Mouse (Mus musculus): Measurements from ENCODE around the gene Rpl5.

Rpl5 gene

DNA sequence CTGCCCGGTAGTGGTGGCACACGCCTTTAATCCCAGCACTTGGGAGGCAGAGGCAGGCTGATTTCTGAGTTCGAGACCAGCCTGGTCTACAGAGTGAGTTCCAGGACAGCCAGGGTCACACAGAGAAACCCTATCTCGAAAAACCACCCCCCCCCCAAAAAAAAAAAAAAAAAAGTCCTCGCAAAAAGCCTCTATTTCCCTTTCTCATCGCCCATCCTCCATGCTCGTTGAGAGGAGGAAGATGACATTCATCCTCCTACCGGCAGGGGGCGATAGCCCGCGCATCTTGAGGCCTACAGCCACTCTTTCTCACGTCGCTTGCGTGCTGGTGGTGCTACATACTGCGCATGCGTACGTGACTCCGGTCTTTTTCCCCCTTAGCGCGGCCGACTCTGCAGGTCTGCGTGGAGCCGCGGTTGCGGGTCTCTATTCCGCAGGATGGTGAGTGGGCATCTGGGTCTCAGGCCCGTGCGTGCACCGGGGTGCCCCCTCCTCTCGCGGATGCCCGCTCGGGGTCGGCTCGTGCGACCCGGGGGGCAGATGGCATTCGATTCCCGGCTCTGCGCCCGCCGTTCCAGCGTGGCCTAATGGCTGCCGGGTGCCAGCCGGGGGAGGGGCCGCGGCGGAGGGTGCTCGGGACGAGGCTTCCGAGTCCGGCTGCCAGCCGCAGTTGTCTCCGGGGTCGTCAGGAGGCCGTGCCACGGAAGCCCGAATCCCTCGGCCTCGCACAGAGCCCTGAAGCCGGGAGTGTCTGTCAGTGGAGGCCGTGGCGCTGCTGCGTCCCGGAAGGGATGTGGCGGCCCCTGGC is at the start of gene Rpl5:
Rpl5 (plus strand) TSS at position 297 of the 808 bp plus-strand sequence.
- DNase-seq, result peak; percentile 98

DNA sequence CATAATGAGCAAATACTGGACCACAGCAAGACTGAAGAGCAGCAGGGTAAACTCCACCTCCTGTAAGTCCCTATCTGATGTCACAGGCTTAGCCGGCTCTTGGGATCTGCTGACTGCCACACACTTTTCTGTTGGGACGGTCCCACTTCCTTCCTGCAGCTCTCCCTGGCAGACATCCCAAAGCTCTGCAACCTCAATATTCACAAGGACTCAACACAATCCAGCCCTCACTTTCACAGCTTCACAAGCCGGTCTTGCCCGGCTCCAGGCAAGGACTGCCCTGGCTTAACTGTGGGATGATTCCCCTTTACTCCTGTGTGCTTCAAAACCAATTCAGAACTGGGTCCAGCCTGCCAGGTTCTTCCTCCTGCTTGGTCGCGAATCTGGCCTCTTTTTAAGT is 46.5 kb upstream of the Rpl5 start:
- no peak for DNase-seq

DNA sequence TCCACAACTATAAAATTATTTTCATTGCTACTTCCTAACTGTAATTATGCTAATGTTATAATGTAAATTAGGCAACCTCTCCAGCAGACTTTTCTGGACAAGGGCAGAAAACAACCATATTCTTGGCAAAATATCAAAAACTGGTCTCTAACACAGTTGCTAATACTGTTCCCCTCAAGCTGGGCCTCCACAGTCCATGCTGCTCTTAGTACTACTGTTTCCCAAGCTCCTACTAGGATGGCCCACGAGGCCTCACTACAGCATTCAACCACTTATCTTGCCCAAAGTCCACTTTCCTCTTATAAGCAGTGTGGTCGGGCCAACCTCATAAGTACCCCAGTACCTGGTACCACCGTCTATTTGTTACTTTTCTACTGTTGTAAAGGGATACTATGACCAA is 45.7 kb upstream of the Rpl5 start:
- no peak for DNase-seq

DNA sequence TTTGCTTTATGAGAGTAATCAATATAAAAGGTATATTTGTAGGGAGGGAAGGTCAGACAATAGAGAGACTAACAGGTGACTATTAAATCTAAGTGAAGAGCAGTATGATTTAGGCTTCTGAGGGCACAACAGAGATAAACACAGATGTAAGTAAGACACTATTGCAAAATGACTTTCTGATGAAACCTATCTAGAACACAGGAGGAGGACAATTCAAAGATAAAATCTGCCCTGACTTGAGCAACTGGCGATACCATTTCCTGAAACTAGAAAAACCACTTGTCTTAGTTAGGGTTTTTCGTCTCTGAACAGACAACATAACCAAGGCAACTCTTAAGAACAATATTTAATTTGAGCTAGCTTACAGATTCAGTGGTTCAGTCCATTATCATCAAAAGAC is 44.8 kb upstream of the Rpl5 start:
- DNase-seq, result no peak

DNA sequence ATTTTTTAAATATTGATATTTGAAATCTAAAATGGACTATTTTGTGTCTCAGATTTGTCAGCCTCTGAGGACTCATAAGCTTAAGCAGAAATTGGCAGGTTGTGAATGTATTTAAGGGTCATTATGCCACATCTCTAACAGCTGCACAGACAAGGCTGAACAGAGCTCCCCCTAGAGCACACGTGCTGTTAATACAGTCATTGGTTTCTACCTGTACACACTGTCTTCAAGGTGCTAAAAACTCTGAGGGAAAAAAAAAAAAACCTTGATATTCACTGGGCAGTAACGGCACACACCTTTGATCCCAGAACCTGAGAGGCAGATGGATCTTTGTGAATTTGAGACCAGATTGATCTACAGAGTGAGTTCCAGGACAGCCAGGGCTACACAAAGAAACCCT is 41.3 kb upstream of the Rpl5 start:
- no peak for DNase-seq

DNA sequence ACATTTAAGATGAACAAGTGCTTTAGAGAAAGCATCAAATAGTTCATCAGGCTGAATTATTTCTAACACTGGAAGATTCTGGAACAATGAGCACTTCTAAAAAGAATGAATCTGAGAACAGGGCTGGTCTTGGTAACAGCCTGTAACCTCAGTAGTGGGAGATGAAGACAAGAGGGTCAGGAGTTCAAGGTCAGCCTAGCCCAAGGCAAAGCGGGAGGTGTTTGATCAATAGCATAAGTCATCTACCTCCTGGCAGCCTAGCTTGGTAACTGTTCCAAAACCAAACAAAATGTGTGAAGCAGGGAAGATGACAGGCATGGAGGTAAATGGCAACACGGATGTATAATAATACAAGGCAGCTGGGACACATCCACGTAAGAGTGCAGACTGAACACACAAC is 36.3 kb upstream of the Rpl5 start:
- DNase-seq, result no peak

DNA sequence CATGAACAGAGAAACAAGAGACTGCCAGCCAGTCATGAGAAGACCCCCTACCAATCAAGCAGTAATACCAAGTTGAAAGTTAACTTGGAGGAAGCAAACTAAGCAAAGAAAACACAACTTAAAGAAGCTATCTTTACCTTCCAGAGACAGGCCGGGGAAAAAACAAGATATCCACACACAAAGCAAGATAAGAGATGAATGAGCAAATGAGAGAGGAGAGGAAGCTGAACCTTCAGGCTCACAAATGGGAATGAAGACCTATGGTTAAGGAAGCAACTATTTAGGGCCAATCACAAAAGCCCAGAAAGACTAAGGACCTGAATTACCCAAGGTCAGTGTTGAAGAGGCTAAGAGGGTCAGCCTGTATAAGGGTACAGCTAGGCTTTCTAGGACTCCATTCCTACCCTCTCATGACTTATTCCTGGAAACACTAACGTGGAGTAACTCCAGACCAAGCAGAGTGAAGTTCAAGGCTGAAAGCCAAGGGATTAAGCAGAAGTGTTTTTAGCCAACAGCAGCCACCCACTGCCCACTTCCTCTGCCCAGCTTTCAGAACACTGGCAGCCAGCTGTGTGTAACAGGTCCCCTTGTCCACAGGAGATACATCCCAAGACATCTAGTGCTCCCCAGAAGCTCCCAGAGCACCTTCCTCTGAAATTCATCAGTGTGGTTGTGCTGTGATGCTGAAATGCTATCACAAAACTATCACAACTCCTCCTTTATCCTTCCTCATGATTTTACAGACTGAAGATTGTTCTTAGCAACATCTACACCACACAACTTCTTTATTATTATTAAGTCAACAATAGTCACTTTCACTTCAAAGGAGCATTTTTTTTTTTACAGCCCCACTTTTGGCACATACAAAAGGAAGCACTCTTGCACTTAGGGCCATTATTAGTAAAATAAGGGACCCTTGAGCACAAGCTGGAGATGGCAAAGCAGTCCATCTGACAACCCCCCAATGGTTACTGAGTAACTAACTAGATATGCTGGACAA is 33.9 kb upstream of the Rpl5 start:
- DNase-seq, result no peak

DNA sequence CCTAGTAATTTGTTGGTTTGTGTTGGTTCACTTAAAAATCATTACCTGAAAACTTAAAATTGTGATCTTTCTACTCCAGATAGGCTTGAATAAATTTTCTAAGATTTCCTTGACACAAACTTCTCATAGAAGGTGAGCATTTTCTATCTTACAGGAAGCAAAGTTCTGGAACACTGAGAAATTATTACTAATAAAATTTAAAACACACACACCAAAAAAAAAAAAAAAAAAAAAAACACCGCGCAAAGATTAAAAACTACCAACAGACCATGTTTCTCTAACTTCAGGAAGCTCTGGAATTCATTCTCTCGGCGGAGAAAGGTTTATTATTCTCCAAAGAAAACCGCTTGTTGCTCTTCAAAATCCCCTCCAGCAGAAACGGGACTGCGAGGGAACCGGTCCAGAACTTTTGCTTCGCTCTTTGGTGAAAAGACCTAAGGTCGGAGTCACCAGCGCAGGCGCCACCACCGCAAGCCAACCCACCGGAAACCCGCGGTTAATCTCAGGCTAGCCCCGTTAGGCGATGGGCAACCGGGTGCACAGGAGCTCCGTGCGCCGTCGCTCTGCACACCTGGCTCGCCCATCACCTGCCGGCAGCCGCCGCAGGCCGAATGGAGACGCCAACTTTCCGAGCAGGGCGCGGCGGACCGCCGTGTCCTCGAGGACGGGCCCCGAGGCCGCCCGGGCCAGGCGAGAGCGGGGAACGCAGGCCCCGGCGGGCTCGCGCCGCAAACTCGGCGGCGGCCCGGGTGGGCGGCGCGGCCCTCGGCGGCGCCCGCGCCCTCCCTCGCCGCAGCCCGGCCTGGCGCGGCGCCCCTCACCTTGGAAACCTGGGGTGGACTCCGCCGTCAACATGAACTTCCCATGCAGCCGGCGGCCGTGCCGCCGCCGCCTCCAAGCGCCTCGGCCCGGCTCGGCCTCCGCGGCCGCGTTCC is 32.1 kb upstream of the Rpl5 start:
- DNase-seq, result peak; percentile 57

DNA sequence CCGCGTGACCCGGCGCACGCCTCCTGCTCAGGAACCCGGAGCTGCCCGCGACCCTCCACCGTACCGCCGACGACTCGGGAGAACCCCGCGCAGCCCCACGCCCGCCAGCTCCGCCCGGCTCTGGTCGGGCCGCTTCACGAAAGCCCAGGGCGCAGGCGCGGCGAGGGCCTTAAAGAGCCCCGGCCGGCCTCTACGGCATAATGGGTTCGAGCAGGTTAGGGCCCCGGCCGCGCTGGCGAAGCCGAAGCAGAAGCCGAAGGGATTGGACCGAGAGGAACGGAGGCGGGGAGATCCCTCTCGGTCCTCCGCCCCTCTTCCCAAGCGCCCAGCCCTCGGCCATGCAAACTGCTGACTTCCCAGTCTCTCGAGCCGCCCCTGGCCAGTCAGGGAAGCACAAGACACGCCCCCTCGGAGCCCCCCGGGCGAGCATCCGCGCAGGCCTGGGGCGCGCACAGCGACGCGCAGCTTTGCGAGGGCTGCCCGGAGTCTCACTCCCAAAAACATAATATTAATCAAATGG is 31.3 kb upstream of the Rpl5 start:
- peak; percentile 96 for DNase-seq

DNA sequence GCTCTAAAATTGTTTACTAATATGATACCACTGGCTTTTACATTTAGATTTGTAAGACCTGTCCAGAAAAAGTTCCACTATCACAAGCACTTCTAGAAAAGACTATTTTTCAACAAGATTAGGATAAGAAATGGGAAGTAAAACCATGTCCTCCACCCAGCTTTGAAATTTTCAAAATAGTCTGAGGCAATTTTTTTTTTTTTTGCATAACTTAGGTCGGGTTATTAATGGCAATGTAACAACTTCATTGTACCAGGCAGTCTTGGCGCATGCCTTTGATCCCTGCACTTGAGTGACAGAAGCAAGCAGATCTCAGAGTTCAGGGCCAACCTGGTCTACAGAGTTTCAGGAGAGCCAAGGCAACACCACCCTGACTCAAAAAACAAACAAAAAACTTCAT is 30.6 kb upstream of the Rpl5 start:
- DNase-seq, result no peak

DNA sequence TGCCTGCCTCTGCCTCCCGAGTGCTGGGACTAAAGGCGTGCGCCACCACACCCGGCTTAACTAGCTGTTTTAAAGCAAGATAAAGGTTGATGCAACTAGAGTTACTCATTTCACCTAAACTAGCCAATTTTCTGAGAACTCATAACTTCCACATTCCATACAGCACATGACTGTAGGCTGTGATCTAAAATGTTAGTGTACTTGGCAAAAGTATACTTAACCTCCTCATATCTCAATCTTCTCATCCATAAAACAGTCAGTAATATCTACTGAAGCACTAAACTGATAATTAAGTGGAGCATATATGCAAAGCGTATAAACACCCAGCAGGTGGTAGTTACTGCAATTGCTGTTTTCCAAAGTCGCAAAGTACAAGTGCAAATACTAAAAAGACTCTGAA is 27.0 kb upstream of the Rpl5 start:
- no peak for DNase-seq

DNA sequence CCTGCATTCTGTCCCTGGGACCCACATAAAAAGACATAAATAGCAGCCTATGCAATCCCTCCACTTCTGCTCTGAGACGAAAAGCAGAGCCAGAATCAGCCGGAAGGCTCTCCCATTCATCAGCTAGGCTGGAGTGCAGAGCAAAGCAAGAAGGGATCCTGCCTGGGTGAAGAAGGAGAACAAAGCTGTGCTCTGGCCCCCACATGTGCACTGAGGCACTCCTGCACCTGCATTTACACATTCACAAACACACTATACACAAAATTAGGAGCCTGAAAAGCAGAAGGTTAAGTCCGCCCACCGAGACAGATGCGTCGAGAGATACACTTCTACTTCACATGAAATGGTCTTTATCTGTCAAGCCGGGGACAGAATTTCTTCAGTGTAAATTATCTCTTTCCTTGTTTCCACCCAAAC is 26.4 kb upstream of the Rpl5 start:
- no peak for DNase-seq

DNA sequence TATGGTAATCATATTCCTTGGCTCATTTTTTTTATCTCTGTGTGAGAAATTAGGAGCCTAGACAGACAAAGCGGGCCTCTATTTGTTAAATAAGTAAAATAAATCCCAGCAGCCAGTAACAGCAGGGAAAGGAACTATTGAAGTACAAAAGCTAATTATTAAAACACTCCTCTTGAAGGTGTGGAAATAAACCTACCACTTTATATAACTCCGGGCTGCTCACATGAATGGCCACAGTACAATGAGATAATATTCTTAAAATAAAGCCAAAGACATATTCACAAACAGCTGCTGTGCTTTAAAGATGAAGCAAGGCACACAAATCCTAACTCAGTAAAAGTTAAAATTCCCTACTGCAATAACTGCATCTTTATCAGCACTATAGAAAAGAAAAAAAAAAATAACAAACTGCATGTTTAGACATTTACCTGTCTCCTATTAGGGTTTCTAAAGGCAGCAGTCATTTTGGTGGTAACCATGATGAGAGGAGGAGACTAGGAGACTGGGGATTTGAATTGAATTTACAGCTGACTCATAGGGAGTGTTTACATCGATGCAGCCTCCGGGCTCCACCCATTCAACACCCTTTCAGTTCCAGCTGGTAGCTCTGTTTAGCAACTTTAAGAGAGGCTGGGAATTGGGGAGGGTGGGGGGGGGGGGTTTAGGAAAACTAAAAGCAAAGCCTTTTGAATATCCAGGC is 25.6 kb upstream of the Rpl5 start, which contains the start of gene Evi5:
Evi5 (minus strand) TSS at position 547 of the 700 bp plus-strand sequence.
- no peak for DNase-seq

DNA sequence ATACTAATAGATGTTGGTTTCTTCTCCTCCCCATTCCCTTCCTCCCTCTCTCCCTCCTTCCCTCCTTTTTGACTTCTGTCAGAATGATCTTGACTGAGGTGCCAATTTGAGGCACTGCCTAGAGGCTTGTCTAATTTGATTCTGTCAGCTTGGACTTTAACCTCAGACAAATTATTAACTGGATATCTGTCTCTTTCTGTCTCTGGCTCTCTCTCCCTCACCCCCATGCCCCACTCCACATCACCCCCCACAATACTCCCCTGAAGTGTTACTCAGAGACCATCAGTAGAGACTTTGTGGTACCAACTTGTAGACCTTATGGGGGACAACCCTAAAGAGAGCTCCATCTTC is 25.1 kb upstream of the Rpl5 start:
- no peak for DNase-seq

DNA sequence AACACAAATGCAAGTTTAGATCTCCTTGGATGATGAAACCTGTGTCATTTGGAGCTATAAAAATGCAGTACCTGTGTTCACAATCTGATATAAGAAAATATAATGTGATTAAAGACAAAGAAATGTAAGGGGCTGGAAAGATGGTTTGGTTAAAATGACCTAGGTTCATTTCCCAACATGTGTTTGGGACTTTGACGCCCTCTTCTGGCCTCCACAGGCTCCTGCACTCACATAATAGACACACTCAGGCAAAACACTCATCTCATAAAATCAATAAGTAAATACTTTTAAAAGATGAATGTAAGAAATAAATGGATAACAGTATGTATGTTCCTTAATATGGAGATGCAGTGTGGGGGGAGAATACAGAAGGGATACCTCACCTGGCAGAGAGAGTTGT is 23.2 kb upstream of the Rpl5 start:
- DNase-seq, result no peak

DNA sequence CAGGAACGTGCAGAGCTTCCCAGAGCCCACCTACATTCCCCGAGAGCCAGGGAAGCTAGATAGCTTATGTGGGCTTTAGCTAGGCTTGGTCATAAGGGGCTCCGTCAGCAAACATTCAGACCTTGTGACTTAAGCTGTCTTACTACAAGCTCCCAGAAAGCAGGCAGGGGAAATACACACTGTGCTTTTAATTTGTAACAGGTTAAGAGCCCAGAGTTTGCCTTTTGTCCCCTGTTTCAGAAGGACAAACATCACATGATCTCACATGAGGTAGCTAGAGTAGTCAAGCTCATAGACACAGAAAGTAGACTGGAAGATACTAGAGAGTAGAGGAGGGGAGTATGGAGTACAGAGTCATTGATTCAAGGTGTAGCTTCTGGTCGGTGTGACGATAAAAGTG is 19.6 kb upstream of the Rpl5 start:
- DNase-seq, result no peak

DNA sequence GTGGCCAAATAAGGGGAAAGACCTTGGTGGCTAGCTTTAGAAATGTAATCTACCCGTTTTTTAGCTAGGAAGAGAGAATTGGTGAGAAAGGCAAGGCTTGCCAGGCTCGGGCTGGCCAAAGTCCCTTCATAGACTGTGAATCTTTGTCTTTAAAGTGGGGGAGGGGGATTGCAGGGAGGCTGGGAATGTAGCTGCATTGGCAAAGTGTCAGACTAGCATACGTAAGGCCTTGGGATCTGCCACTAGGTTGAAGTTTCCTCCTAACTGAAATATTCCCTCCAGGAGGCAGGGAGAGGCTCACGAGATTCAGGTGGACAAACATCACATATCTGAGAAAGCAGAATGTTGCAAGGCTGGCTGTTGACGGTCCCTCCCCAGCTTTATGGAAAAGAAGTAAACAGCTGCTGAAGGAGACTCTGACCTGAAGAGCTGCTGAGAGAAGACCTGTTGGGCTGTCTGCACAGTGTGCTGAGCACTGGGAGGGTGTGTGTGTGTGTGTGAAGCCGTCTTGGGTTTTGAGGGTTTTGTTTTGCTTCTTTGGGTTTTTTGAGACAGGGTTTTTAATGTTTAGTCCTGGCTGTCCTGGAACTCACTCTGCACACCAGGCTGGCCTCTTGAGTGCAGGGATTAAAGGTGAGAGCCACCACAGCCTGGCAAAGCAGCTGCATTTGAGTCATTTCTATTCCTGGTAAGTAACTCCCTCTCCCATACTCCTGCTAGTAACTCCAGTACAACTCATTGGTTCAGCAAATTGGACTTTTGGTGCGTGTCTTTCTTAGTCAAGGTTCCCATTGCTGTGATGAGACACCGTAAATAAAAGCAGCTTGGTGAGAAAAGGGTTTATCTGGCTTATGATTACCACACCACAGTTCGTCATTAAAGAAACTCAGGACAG is 10.1 kb upstream of the Rpl5 start:
- DNase-seq, result no peak

DNA sequence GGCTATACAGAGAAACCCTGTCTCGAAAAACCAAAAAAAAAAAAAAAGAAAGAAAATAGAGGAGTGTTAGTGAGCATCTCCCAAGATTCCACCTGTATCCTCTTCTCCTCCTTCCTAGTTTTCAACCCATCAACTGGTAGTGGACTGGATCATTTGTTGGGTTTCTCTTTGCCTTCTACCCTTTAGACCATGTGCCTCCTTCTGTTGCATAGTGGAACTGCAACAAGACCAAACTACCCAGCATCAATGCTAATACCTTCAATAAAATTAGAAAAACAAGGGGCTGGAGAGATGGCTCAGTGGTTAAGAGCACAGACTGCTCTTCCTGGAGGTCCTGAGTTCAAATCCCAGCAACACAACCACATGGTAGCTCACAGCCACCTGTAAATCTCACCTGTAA is 8.8 kb upstream of the Rpl5 start:
- DNase-seq, result peak; percentile 41

DNA sequence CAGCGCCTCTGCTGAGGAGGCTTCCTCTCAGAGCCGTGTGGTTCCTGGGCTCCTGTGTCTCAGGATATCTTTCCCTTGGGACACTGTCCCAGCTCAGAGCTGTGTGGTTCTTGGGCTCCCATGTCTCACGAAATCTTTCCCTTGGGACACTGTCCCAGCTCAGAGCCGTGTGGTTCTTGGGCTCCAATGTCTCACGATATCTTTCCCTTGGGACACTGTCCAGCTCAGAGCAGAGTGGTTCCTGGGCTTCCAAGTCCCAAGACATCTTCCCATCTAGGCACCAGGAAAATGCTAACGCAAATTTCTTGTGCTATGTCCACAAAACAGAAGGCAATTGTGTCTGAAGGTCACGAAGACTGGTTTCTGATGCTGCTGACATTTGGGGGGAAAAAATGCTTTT is 5.6 kb upstream of the Rpl5 start:
- no peak for DNase-seq

DNA sequence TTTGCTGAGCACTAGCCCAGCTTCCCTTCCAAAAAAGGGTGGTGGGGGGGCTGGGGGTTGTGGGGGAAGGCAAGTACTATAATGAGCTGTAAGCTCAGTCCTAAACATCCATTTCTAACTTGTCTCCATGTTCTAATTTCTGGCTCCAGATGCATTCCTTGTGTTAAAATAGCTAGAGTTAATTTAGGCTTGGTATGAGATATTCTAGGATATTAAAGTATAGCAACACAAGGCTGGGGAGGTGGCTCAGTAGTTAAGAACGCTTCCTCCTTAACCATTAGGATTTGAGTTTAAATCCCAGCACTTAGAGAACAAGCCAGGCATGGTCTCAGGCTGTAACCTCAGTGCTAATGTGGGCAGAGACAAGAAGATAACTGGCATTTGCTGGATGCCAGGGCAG is 4.0 kb upstream of the Rpl5 start:
- no peak for DNase-seq
